Mouse (Mus musculus): Measurements from ENCODE around the gene Igfals.

Gene Igfals

GRCm38 (mm10) chr17:24865776-24866175, at the start of gene Igfals:
TSS of gene Igfals (plus strand) at chr17:24865997.
- in situ Hi-C loops (cut with MboI) = no loop called here

- in situ Hi-C loops (cut with MboI) = no loop called here
Observed at GRCm38 (mm10) chr17:24817503-24817902, 48.3 kb upstream of the Igfals start.

GRCm38 (mm10) chr17:24818172-24818571, 47.6 kb upstream of the Igfals start:
- in situ Hi-C loops (cut with MboI) = no loop called here

- in situ Hi-C loops (cut with MboI) = no loop called here
Observed at GRCm38 (mm10) chr17:24819469-24819868, 46.3 kb upstream of the Igfals start.

GRCm38 (mm10) chr17:24821351-24822280, 44.2 kb upstream of the Igfals start:
- in situ Hi-C loops (cut with MboI) = no loop called here

GRCm38 (mm10) chr17:24839842-24840241, 26.0 kb upstream of the Igfals start, which contains the start of gene Hagh:
TSS of gene Hagh (plus strand) at chr17:24840143.
- in situ Hi-C loops (cut with MboI) = no loop called here

- in situ Hi-C loops (cut with MboI) = no loop called here
Observed at GRCm38 (mm10) chr17:24840341-24840740, 25.5 kb upstream of the Igfals start.

- in situ Hi-C loops (cut with MboI) = no loop called here
Observed at GRCm38 (mm10) chr17:24841133-24841532, 24.7 kb upstream of the Igfals start.

GRCm38 (mm10) chr17:24842631-24843030, 23.2 kb upstream of the Igfals start:
- in situ Hi-C loops (cut with MboI) = no loop called here

- in situ Hi-C loops (cut with MboI) = no loop called here
Observed at GRCm38 (mm10) chr17:24844525-24844924, 21.3 kb upstream of the Igfals start.

- in situ Hi-C loops (cut with MboI) = no loop called here
Observed at GRCm38 (mm10) chr17:24847386-24847785, 18.4 kb upstream of the Igfals start.

GRCm38 (mm10) chr17:24848600-24849031, 17.2 kb upstream of the Igfals start:
- in situ Hi-C loops (cut with MboI) = no loop called here

GRCm38 (mm10) chr17:24849733-24850064, 16.1 kb upstream of the Igfals start:
- in situ Hi-C loops (cut with MboI) = no loop called here

GRCm38 (mm10) chr17:24850065-24850772, 15.6 kb upstream of the Igfals start, which contains the start of gene Fahd1:
TSS of gene Fahd1 (minus strand) at chr17:24850364.
- in situ Hi-C loops (cut with MboI) = no loop called here

GRCm38 (mm10) chr17:24850773-24851127, 15.0 kb upstream of the Igfals start:
- in situ Hi-C loops (cut with MboI) = no loop called here

- in situ Hi-C loops (cut with MboI) = no loop called here
Observed at GRCm38 (mm10) chr17:24851381-24852125, 14.2 kb upstream of the Igfals start.

GRCm38 (mm10) chr17:24855838-24856464, 9.8 kb upstream of the Igfals start:
- in situ Hi-C loops (cut with MboI) = no loop called here

GRCm38 (mm10) chr17:24856589-24856988, 9.2 kb upstream of the Igfals start:
- in situ Hi-C loops (cut with MboI) = no loop called here

- in situ Hi-C loops (cut with MboI) = no loop called here
Observed at GRCm38 (mm10) chr17:24857831-24858470, 7.8 kb upstream of the Igfals start.

GRCm38 (mm10) chr17:24858967-24859366, 6.8 kb upstream of the Igfals start:
- in situ Hi-C loops (cut with MboI) = no loop called here

GRCm38 (mm10) chr17:24860076-24860475, 5.7 kb upstream of the Igfals start:
- in situ Hi-C loops (cut with MboI) = no loop called here
